Mouse (Mus musculus): ENCODE data around the gene Pdzd2. TPM values are rescaled to one million over a fixed set of nuclear protein-coding genes. Genes with fewer than 3 reads are reported as not detected.

The Pdzd2 gene
- polyA plus RNA-seq, 1 experiment: 2.4 TPM

GRCm38 (mm10) chr15:12431188-12431587 lies 308.5 kb downstream of the Pdzd2 start:
- H3K27ac ChIP-seq (ENCODE audit: insufficient read depth, low read depth, low read length): no peak overlapping the region
- no peak overlapping the region for H3K4me3 ChIP-seq (ENCODE audit: low read depth, low read length)
- WGBS: 89% methylated on average over 3 of the region's 3 CpGs
- TF ChIP-seq POLR2A (IDR thresholded peaks at IDR 0.05; ENCODE audit: low read depth, low read length) (no peak), CTCF (IDR thresholded peaks at IDR 0.05; ENCODE audit: extremely low read depth, insufficient read length, insufficient replicate concordance, low read depth, low read length) (no peak)
- no peaks in the 10 kb centered on the region for H3K36me3 ChIP-seq (ENCODE audit: control insufficient read depth, insufficient read depth, low read length)
- no peaks in the 10 kb centered on the region for H3K27me3 ChIP-seq (ENCODE audit: control insufficient read depth, insufficient read depth, low read length)
- H3K4me1 ChIP-seq (ENCODE audit: control insufficient read depth, insufficient read depth, insufficient read length, low read length): no peaks in the 10 kb centered on the region

DNA sequence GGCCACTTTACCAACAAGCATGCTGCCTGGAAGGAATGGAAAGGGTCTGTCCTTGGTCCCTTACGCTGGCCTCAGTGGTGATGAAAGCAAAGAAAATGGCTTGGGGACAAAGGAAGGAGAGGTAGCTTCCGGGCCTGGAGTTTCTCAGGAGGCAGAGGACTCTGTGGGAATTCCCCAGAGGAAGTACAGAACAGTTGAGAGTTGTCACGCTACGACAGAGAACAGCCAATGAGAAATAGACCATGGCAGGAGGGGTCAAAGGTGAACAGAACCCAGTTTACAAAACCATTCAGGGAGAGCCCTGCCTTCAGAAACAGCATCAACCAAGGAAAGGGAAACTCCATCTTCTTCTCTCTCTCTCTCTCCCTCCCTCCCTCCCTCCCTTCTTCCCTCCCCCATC lies 309.1 kb downstream of the Pdzd2 start:
- 54% methylated on average over 4 of the region's 4 CpGs for WGBS

GRCm38 (mm10) chr15:12429572-12430431 lies 309.9 kb downstream of the Pdzd2 start:
- Histone ChIP-seq H3K36me3 (ENCODE audit: control insufficient read depth, insufficient read depth, low read length) (no peaks in the 10 kb centered on the region), H3K4me1 (ENCODE audit: control insufficient read depth, insufficient read depth, insufficient read length, low read length) (no peaks in the 10 kb centered on the region), H3K27me3 (ENCODE audit: control insufficient read depth, insufficient read depth, low read length) (no peaks in the 10 kb centered on the region), H3K27ac (ENCODE audit: insufficient read depth, low read depth, low read length) (no peak overlapping the region), H3K4me3 (ENCODE audit: low read depth, low read length) (no peak overlapping the region)
- no peak for TF ChIP-seq POLR2A (IDR thresholded peaks at IDR 0.05; ENCODE audit: low read depth, low read length)
- TF ChIP-seq CTCF (IDR thresholded peaks at IDR 0.05; ENCODE audit: extremely low read depth, insufficient read length, insufficient replicate concordance, low read depth, low read length): no peak
- 65% methylated on average over 7 of the region's 7 CpGs for WGBS

More for the DNA sequence above, 309.1 kb downstream of the Pdzd2 start:
- Histone ChIP-seq H3K27me3 (ENCODE audit: control insufficient read depth, insufficient read depth, low read length) (no peaks in the 10 kb centered on the region), H3K27ac (ENCODE audit: insufficient read depth, low read depth, low read length) (no peak overlapping the region), H3K4me1 (ENCODE audit: control insufficient read depth, insufficient read depth, insufficient read length, low read length) (no peaks in the 10 kb centered on the region), H3K4me3 (ENCODE audit: low read depth, low read length) (no peak overlapping the region), H3K36me3 (ENCODE audit: control insufficient read depth, insufficient read depth, low read length) (no peaks in the 10 kb centered on the region)
- TF ChIP-seq POLR2A (IDR thresholded peaks at IDR 0.05; ENCODE audit: low read depth, low read length) (no peak), CTCF (IDR thresholded peaks at IDR 0.05; ENCODE audit: extremely low read depth, insufficient read length, insufficient replicate concordance, low read depth, low read length) (no peak)

DNA sequence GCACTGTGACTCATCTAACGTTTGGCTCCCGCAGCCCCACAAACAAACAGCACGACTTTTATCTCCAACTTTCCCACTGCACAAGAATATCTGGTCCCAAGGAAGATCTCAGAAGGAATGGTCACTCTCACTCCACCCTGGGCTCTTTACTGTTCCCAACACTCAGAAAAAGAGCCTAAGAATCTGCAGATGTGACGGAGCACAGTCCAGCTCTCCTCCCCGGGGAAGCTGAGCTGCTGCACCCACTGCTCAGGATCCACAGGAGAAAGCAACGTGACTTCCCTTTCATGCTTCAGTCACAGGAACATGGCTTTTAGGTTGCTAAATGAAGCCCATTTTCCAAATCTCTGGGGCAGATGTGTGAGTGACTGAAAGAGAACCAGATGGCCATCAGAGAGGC lies 311.9 kb downstream of the Pdzd2 start:
- TF ChIP-seq POLR2A (IDR thresholded peaks at IDR 0.05; ENCODE audit: low read depth, low read length) (no peak), CTCF (IDR thresholded peaks at IDR 0.05; ENCODE audit: extremely low read depth, insufficient read length, insufficient replicate concordance, low read depth, low read length) (no peak)
- no peaks in the 10 kb centered on the region for H3K4me1 ChIP-seq (ENCODE audit: control insufficient read depth, insufficient read depth, insufficient read length, low read length)
- H3K4me3 ChIP-seq (ENCODE audit: low read depth, low read length): no peak overlapping the region
- H3K27ac ChIP-seq (ENCODE audit: insufficient read depth, low read depth, low read length): no peak overlapping the region
- no peaks in the 10 kb centered on the region for H3K27me3 ChIP-seq (ENCODE audit: control insufficient read depth, insufficient read depth, low read length)
- H3K36me3 ChIP-seq (ENCODE audit: control insufficient read depth, insufficient read depth, low read length): no peaks in the 10 kb centered on the region
- 82% methylated on average over 6 of the region's 6 CpGs for WGBS

DNA sequence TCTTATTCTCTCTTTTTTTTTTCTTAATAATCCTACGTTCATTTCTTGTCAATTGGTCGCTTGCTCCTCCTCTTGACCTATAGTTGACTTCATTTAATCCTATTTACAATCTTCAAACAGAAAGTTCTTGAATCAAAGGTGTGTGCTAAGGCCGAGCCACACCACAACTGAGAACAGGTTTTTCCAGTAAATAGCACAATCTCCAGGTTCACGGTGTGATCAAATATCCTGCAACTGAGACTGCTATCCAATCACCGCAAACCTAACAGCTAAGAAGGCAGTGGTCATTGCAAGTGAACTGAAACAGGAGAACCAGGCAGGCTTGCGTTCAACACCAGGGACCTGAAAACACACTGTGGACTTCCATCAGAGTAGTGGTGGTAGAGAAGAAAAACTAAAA lies 313.4 kb downstream of the Pdzd2 start:
- Histone ChIP-seq H3K27ac (ENCODE audit: insufficient read depth, low read depth, low read length) (no peak overlapping the region), H3K4me1 (ENCODE audit: control insufficient read depth, insufficient read depth, insufficient read length, low read length) (no peaks in the 10 kb centered on the region), H3K36me3 (ENCODE audit: control insufficient read depth, insufficient read depth, low read length) (no peaks in the 10 kb centered on the region), H3K4me3 (ENCODE audit: low read depth, low read length) (no peak overlapping the region), H3K27me3 (ENCODE audit: control insufficient read depth, insufficient read depth, low read length) (no peaks in the 10 kb centered on the region)
- WGBS: 48% methylated on average over 6 of the region's 6 CpGs
- TF ChIP-seq CTCF (IDR thresholded peaks at IDR 0.05; ENCODE audit: extremely low read depth, insufficient read length, insufficient replicate concordance, low read depth, low read length) (no peak), POLR2A (IDR thresholded peaks at IDR 0.05; ENCODE audit: low read depth, low read length) (no peak)

DNA sequence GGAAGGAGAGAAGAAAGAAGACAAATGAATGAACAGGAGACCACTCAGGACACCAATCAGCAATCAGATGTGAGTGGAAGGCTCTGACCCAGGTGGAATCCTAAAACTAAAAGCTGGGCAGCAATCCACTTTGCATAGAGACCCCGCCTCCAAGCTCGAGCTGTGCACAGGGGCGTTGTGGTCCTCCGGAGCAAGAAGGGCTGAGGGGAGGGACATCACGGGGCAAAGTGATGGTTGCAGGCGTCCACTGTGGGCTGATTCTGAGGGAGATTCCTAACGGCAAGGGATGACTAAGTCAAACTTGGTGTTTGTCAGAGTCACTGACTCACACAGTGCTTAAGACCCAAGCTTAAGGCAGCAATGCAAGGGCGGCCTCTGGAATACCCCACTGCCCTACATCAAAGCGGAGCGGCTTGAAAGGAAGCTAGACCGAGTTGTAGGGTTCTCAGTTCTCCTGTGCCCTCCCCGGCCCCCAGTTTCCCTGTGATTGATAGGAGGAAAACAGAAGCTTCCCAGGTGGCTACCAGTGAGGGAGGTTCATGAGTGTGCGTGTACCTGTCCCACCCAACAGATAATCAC lies 314.6 kb downstream of the Pdzd2 start:
- WGBS: 80% methylated on average over 13 of the region's 13 CpGs
- TF ChIP-seq CTCF (IDR thresholded peaks at IDR 0.05; ENCODE audit: extremely low read depth, insufficient read length, insufficient replicate concordance, low read depth, low read length) (no peak), POLR2A (IDR thresholded peaks at IDR 0.05; ENCODE audit: low read depth, low read length) (no peak)

DNA sequence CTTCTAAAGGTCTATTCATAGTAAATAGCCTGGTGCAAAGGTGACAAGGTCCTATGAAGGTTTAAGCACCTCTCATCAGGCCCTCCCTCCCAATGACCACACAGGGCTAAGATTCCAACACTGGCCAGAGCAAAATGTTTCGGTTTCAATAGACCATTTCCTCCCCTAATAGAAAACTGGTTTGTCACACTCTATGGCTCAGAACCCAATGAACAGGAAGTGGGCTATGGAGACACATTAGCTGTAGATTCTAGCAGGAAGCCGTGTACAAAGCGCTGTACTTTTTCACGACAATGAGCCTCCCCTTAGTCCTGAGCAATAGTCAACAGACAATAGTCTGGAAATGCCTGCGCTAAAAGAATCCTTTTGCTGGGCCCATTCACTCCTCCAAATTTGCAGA lies 315.5 kb downstream of the Pdzd2 start:
- no peak for TF ChIP-seq POLR2A (IDR thresholded peaks at IDR 0.05; ENCODE audit: low read depth, low read length)
- TF ChIP-seq CTCF (IDR thresholded peaks at IDR 0.05; ENCODE audit: extremely low read depth, insufficient read length, insufficient replicate concordance, low read depth, low read length): no peak

More for the DNA sequence above, 314.6 kb downstream of the Pdzd2 start:
- H3K4me3 ChIP-seq (ENCODE audit: low read depth, low read length): no peak overlapping the region
- no peak overlapping the region for H3K27ac ChIP-seq (ENCODE audit: insufficient read depth, low read depth, low read length)
- no peaks in the 10 kb centered on the region for H3K27me3 ChIP-seq (ENCODE audit: control insufficient read depth, insufficient read depth, low read length)
- no peaks in the 10 kb centered on the region for H3K36me3 ChIP-seq (ENCODE audit: control insufficient read depth, insufficient read depth, low read length)
- no peaks in the 10 kb centered on the region for H3K4me1 ChIP-seq (ENCODE audit: control insufficient read depth, insufficient read depth, insufficient read length, low read length)

More for the DNA sequence above, 315.5 kb downstream of the Pdzd2 start:
- Histone ChIP-seq H3K4me3 (ENCODE audit: low read depth, low read length) (no peak overlapping the region), H3K36me3 (ENCODE audit: control insufficient read depth, insufficient read depth, low read length) (no peaks in the 10 kb centered on the region), H3K4me1 (ENCODE audit: control insufficient read depth, insufficient read depth, insufficient read length, low read length) (peaks cover 2% of the 10 kb centered on the region; the same call in 1 of the 2 replicates), H3K27me3 (ENCODE audit: control insufficient read depth, insufficient read depth, low read length) (no peaks in the 10 kb centered on the region), H3K27ac (ENCODE audit: insufficient read depth, low read depth, low read length) (peak overlapping the region; percentile 32; the same call in 1 of the 2 replicates)
- 82% methylated on average over 5 of the region's 5 CpGs for WGBS
